Mouse (Mus musculus) heart, adult 2 months (tissue): Measurements from ENCODE around the gene Lmo1. TPM values are rescaled to one million over a fixed set of nuclear protein-coding genes. Genes with fewer than 3 reads are reported as not detected.
A peak's percentile ranks its signal among the peaks of the same experiment; 100 is the strongest.
"Not testable (repeated sequence)": the region's sequence is repeated elsewhere in the genome, so short reads cannot be mapped to it uniquely, and the experiment has no call there.

Source experiments
- DNase-seq, 2 experiments: peaks; one replicate each; pipeline ENCODE4 v3.0.0; 2021
- H3K27ac ChIP-seq: fragments of 200-600 bp; 2 replicates; pipeline ENCODE4 v1.8.1; 2022
- H3K27me3 ChIP-seq: fragments of 200-500 bp; 2 replicates; pipeline ENCODE4 v1.6.1; 2012; ENCODE audit warnings: mild to moderate bottlenecking, low read length, inconsistent platforms, mixed read lengths; ENCODE audit not compliant: control insufficient read depth, insufficient read depth
- H3K36me3 ChIP-seq: fragments of 200-500 bp; 2 replicates; pipeline ENCODE4 v1.6.1; 2012; ENCODE audit warnings: low read length, inconsistent platforms; ENCODE audit not compliant: control insufficient read depth, insufficient read depth
- H3K4me1 ChIP-seq: fragments of 200-500 bp; 2 replicates; pipeline ENCODE4 v1.6.1; 2011; ENCODE audit warnings: low read length; ENCODE audit not compliant: control insufficient read depth, insufficient read depth
- H3K4me3 ChIP-seq: fragments of 200-600 bp; 2 replicates; pipeline ENCODE4 v1.8.1; 2022
- H3K79me2 ChIP-seq: fragments of 200-500 bp; replicated peaks from 2 replicates; pipeline ENCODE4 v1.6.1; 2012; ENCODE audit warnings: mild to moderate bottlenecking, inconsistent platforms, low read length, moderate library complexity, mixed read lengths; ENCODE audit not compliant: control insufficient read depth, insufficient read depth
- H3K9ac ChIP-seq: fragments of 200-500 bp; 2 replicates; pipeline ENCODE4 v1.6.1; 2012; ENCODE audit warnings: low read depth, mild to moderate bottlenecking, control low read depth, inconsistent platforms, low read length, mixed read lengths
- CTCF ChIP-seq: fragments of 200-600 bp; IDR thresholded peaks from 2 replicates; pipeline ENCODE4 v1.8.1; 2022; ENCODE audit warnings: antibody characterized with exemption, mild to moderate bottlenecking, moderate library complexity
- EP300 ChIP-seq: fragments of 200-500 bp; IDR thresholded peaks from 2 replicates; pipeline ENCODE4 v1.6.1; 2011; ENCODE audit warnings: low read depth, low read length, control low read depth; ENCODE audit not compliant: insufficient read depth
- POLR2A ChIP-seq: fragments of 200-500 bp; IDR thresholded peaks from 2 replicates; pipeline ENCODE4 v1.6.1; 2011; ENCODE audit warnings: mild to moderate bottlenecking, low read depth, low read length, control low read depth; ENCODE audit not compliant: insufficient read depth
- WGBS: fragments of 180-500 bp; shearing (Covaris S2); methylation state at CpG from one replicate; pipeline ENCODE4 v1.1.7; 2018; 5-methylcytosine and 5-hydroxymethylcytosine counted together
- intact Hi-C: fragments of 180-260 bp; cut with DNase I; formaldehyde crosslinking; loops from one replicate; pipeline ENCODE4 v1.15.1; 2025
- polyA plus RNA-seq: library from polyadenylated mRNA; depleted of rRNA; stranded (reverse); fragments of >200 nt; gene quantifications from 2 replicates; pipeline ENCODE4 v1.2.3, GENCODE M21; 2012
- total RNA-seq, 2 experiments: library from RNA; stranded (reverse); gene quantifications; 2 replicates each; pipeline ENCODE4 v1.2.3; 2021

Lmo1 gene
- total and polyA plus RNA-seq, 3 experiments: 2.0 to 8.1 (median 2.8) TPM

GRCm38 (mm10) chr7:109139405-109139804 lies 35.6 kb downstream of the Lmo1 start:
- Histone ChIP-seq H3K4me3 (no peak overlapping the region), H3K36me3 (no peaks in the 10 kb centered on the region), H3K9ac (no peak overlapping the region), H3K4me1 (no peaks in the 10 kb centered on the region), H3K27me3 (no peaks in the 10 kb centered on the region), H3K27ac (no peak overlapping the region), H3K79me2 (no peaks in the 10 kb centered on the region)
- TF ChIP-seq CTCF (peak; percentile 94), POLR2A (no peak), EP300 (peak; percentile 88)
- peak; percentile 82 for DNase-seq
- WGBS: 13% methylated on average over 3 of the region's 3 CpGs
- intact Hi-C loops: loop anchor here (1.0 to 5.0 kb wide), 4 partner anchors 31 to 285 kb away; no protein-coding TSS in a partner anchor

- Histone ChIP-seq H3K36me3 (no peaks in the 10 kb centered on the region), H3K9ac (no peak overlapping the region), H3K79me2 (no peaks in the 10 kb centered on the region), H3K4me3 (no peak overlapping the region), H3K27ac (no peak overlapping the region), H3K27me3 (no peaks in the 10 kb centered on the region), H3K4me1 (no peaks in the 10 kb centered on the region)
- TF ChIP-seq EP300 (no peak), POLR2A (no peak), CTCF (no peak)
- intact Hi-C loops: loop anchor here (5.0 kb wide), 1 partner anchor 155 kb away; no protein-coding TSS in a partner anchor
- DNase-seq: peak; percentile 45 to 70
- 51% methylated on average over 8 of the region's 8 CpGs for WGBS
Observed at GRCm38 (mm10) chr7:109137441-109137840, 37.6 kb downstream of the Lmo1 start.

GRCm38 (mm10) chr7:109131565-109131964 lies 43.4 kb downstream of the Lmo1 start:
- Histone ChIP-seq H3K27ac (no peak overlapping the region), H3K79me2 (no peaks in the 10 kb centered on the region), H3K36me3 (no peaks in the 10 kb centered on the region), H3K4me3 (no peak overlapping the region), H3K27me3 (no peaks in the 10 kb centered on the region), H3K4me1 (no peaks in the 10 kb centered on the region), H3K9ac (no peak overlapping the region)
- 29% methylated on average over 2 of the region's 2 CpGs for WGBS
- TF ChIP-seq EP300 (no peak), POLR2A (no peak), CTCF (no peak)
- no peak for DNase-seq
- intact Hi-C loops: no loop called here

- no peak for DNase-seq
- no peak overlapping the region for H3K4me3 ChIP-seq
- TF ChIP-seq CTCF (no peak), POLR2A (no peak), EP300 (no peak)
- 76% methylated on average over 5 of the region's 5 CpGs for WGBS
- H3K27ac ChIP-seq: no peak overlapping the region
- no peaks in the 10 kb centered on the region for H3K4me1 ChIP-seq
- H3K79me2 ChIP-seq: no peaks in the 10 kb centered on the region
- intact Hi-C loops: no loop called here
- no peak overlapping the region for H3K9ac ChIP-seq
- no peaks in the 10 kb centered on the region for H3K36me3 ChIP-seq
- no peaks in the 10 kb centered on the region for H3K27me3 ChIP-seq
Observed at GRCm38 (mm10) chr7:109129946-109130686, 44.9 kb downstream of the Lmo1 start.

GRCm38 (mm10) chr7:109129442-109129841 lies 45.6 kb downstream of the Lmo1 start:
- Histone ChIP-seq H3K27me3 (no peaks in the 10 kb centered on the region), H3K9ac (no peak overlapping the region), H3K79me2 (no peaks in the 10 kb centered on the region), H3K4me1 (no peaks in the 10 kb centered on the region), H3K27ac (no peak overlapping the region), H3K4me3 (no peak overlapping the region), H3K36me3 (no peaks in the 10 kb centered on the region)
- intact Hi-C loops: no loop called here
- TF ChIP-seq EP300 (no peak), POLR2A (no peak), CTCF (no peak)
- no peak for DNase-seq

GRCm38 (mm10) chr7:109115929-109116328 lies 59.1 kb downstream of the Lmo1 start:
- Histone ChIP-seq H3K4me1 (no peaks in the 10 kb centered on the region), H3K79me2 (no peaks in the 10 kb centered on the region), H3K4me3 (no peak overlapping the region), H3K36me3 (no peaks in the 10 kb centered on the region), H3K27ac (no peak overlapping the region), H3K9ac (no peak overlapping the region), H3K27me3 (no peaks in the 10 kb centered on the region)
- no peak for TF ChIP-seq POLR2A
- TF ChIP-seq CTCF: no peak
- TF ChIP-seq EP300: no peak
- no peak for DNase-seq
- intact Hi-C loops: no loop called here
- 54% methylated on average over 4 of the region's 4 CpGs for WGBS

GRCm38 (mm10) chr7:109115488-109115887 lies 59.5 kb downstream of the Lmo1 start:
- H3K36me3 ChIP-seq, H3K27me3 ChIP-seq, H3K27ac ChIP-seq, H3K4me1 ChIP-seq, H3K4me3 ChIP-seq, intact Hi-C loops, DNase-seq, H3K79me2 ChIP-seq, H3K9ac ChIP-seq: not testable (repeated sequence)
- WGBS: 17% methylated on average over 2 of the region's 4 CpGs
